Mouse (Mus musculus): ENCODE data around the gene Fancb. TPM values are rescaled to one million over a fixed set of nuclear protein-coding genes. Genes with fewer than 3 reads are reported as not detected.

The Fancb gene
- 0.29 and 0.38 TPM in 2 replicates for polyA plus RNA-seq (2012; rRNA removed)

- Histone ChIP-seq H3K4me1 (ENCODE audit: control insufficient read depth, insufficient read depth, low read length) (peaks cover 5% of the 10 kb centered on the region; the same call in 1 of the 2 replicates), H3K27ac (ENCODE audit: insufficient read depth, low read depth, low read length) (peak within 1 kb of the TSS; percentile 88), H3K4me3 (ENCODE audit: insufficient read depth, low read depth, low read length) (peak within 1 kb of the TSS; percentile 100), H3K36me3 (ENCODE audit: control insufficient read depth, insufficient read depth, low read length) (no peaks in the 10 kb centered on the region), H3K27me3 (replicated peaks; ENCODE audit: control insufficient read depth, insufficient read depth, low read length) (no peaks in the 10 kb centered on the region)
- DNase-seq: peak; percentile 96
- WGBS: 1% methylated on average over 25 of the region's 26 CpGs
- TF ChIP-seq POLR2A (IDR thresholded peaks at IDR 0.05; ENCODE audit: low read depth, low read length) (peak; percentile 50), CTCF (conservative IDR thresholded peaks at IDR 0.05; ENCODE audit: insufficient read depth, insufficient read length, low read depth, low read length) (no peak)
These were observed at the start of gene Fancb, which contains the start of gene Mospd2 for GRCm38 (mm10) chrX:164980193-164980775. TSS of gene Fancb (plus strand) at chrX:164980592. TSS of gene Mospd2 (minus strand) at chrX:164980375.

DNA sequence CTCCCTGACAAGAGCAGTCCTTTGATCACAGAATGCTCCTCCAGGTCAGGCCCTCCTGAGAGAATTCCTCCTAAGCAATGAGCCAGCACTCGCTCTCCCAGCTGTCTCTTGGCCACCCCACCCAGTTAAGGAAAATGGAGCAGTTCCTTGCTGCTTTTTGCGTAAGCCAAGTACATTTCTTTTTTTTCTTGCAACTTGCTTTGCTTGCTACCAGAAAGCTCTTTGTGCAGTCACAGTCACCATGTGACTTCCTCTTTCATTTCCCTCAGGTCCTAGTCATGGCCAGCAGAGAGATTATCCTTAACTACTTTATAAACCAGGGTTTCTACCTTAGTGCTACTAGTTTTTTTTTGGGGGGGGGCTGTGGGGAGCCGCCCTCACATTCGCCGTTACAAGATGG is 38.9 kb upstream of the Fancb start:
- no peaks in the 10 kb centered on the region for H3K36me3 ChIP-seq (ENCODE audit: control insufficient read depth, insufficient read depth, low read length)
- no peak overlapping the region for H3K4me3 ChIP-seq (ENCODE audit: insufficient read depth, low read depth, low read length)
- no peaks in the 10 kb centered on the region for H3K27me3 ChIP-seq (replicated peaks; ENCODE audit: control insufficient read depth, insufficient read depth, low read length)
- no peak for DNase-seq
- TF ChIP-seq CTCF (conservative IDR thresholded peaks at IDR 0.05; ENCODE audit: insufficient read depth, insufficient read length, low read depth, low read length): no peak
- TF ChIP-seq POLR2A (IDR thresholded peaks at IDR 0.05; ENCODE audit: low read depth, low read length): no peak
- WGBS: 83% methylated on average over 5 of the region's 5 CpGs
- H3K4me1 ChIP-seq (ENCODE audit: control insufficient read depth, insufficient read depth, low read length): no peaks in the 10 kb centered on the region
- no peak overlapping the region for H3K27ac ChIP-seq (ENCODE audit: insufficient read depth, low read depth, low read length)

- Histone ChIP-seq H3K4me3 (ENCODE audit: insufficient read depth, low read depth, low read length) (no peak overlapping the region), H3K27me3 (replicated peaks; ENCODE audit: control insufficient read depth, insufficient read depth, low read length) (no peaks in the 10 kb centered on the region), H3K4me1 (ENCODE audit: control insufficient read depth, insufficient read depth, low read length) (no peaks in the 10 kb centered on the region), H3K36me3 (ENCODE audit: control insufficient read depth, insufficient read depth, low read length) (no peaks in the 10 kb centered on the region), H3K27ac (ENCODE audit: insufficient read depth, low read depth, low read length) (0 out of 2 replicates have a peak overlapping the region, but pooled peaks have one; percentile 46)
- DNase-seq: peak; percentile 51
- TF ChIP-seq POLR2A (IDR thresholded peaks at IDR 0.05; ENCODE audit: low read depth, low read length): no peak
- no peak for TF ChIP-seq CTCF (conservative IDR thresholded peaks at IDR 0.05; ENCODE audit: insufficient read depth, insufficient read length, low read depth, low read length)
- 46% methylated on average over 11 of the region's 11 CpGs for WGBS
These were observed 28.4 kb upstream of the Fancb start for GRCm38 (mm10) chrX:164951858-164952576.

DNA sequence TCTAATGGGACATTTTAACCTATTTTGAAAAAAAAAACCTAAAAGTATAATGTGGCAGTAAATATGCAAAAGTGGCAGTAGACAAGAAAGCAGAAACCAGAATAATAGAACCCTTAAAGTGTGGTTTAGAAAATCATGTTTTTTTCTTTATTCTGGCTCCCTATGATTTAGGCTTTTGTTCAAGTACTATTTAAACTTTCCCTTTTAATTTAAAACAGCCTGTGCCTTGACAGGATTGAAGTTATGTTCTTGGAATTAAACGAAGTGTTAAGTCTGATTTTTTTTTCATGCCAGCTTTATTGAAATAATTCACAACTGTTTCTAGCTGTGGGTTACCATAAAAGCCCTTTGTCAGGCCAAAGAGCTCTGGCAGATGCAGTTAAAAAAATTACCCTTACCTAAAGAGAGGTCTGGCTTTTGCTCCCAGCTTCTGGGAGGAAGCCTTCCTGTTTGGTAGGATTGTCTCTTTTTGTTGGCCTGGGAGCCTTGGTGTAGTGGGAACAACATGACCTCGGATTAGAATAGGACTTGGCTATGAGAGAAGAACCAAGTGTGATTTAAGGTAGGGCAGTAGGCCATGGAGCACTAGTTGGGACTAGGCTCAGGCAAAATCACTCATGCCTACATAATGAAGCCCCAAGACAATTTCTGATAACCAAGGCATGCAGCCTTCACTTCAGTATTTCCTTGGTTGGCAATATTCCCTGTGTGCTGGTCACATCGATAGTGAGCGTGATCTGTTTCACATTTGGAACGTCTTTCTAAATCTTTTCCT is 27.6 kb upstream of the Fancb start:
- DNase-seq: peak; percentile 40
- H3K27ac ChIP-seq (ENCODE audit: insufficient read depth, low read depth, low read length): peak overlapping the region; percentile 59
- H3K4me3 ChIP-seq (ENCODE audit: insufficient read depth, low read depth, low read length): no peak overlapping the region
- 38% methylated on average over 5 of the region's 5 CpGs for WGBS
- no peaks in the 10 kb centered on the region for H3K4me1 ChIP-seq (ENCODE audit: control insufficient read depth, insufficient read depth, low read length)
- no peaks in the 10 kb centered on the region for H3K27me3 ChIP-seq (replicated peaks; ENCODE audit: control insufficient read depth, insufficient read depth, low read length)
- TF ChIP-seq POLR2A (IDR thresholded peaks at IDR 0.05; ENCODE audit: low read depth, low read length) (no peak), CTCF (conservative IDR thresholded peaks at IDR 0.05; ENCODE audit: insufficient read depth, insufficient read length, low read depth, low read length) (no peak)
- no peaks in the 10 kb centered on the region for H3K36me3 ChIP-seq (ENCODE audit: control insufficient read depth, insufficient read depth, low read length)

DNA sequence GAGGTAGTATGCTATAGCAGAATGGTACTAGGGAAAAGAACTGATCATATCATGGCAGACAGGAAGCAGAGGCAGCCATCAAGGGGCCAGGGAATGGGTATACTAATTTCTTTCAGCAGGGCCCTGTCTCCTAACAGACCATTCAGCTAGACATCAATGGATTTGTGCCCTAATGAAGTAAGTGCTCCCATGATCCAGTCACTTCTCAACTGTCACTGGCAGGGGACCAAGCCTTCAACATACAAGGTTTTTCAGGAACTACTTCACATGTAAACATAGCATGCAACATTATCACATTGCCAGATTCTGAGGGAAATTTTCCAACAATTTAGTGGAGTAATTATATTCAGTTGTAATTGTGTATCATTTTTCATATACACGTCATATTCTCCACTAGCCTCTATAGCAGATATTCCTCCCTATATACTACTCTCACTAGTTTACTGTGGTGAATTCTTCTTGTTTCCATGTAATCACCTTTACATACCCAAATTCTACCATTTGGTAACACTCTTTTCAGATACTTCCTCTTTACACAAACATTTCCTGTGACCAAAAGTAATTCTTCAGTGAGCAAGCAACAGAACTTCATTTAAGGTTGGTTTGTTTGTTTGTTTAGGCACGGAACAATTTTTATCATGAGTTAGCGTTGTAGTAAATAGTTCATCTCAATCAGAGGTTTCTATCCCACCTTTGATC is 14.5 kb upstream of the Fancb start:
- no peaks in the 10 kb centered on the region; the same call in 1 of the 2 replicates for H3K36me3 ChIP-seq (ENCODE audit: control insufficient read depth, insufficient read depth, low read length)
- no peak for DNase-seq
- H3K4me1 ChIP-seq (ENCODE audit: control insufficient read depth, insufficient read depth, low read length): no peaks in the 10 kb centered on the region
- no peak for TF ChIP-seq CTCF (conservative IDR thresholded peaks at IDR 0.05; ENCODE audit: insufficient read depth, insufficient read length, low read depth, low read length)
- no peak for TF ChIP-seq POLR2A (IDR thresholded peaks at IDR 0.05; ENCODE audit: low read depth, low read length)
- WGBS: 78% methylated on average over 3 of the region's 3 CpGs
- no peaks in the 10 kb centered on the region for H3K27me3 ChIP-seq (replicated peaks; ENCODE audit: control insufficient read depth, insufficient read depth, low read length)
- H3K27ac ChIP-seq (ENCODE audit: insufficient read depth, low read depth, low read length): no peak overlapping the region
- H3K4me3 ChIP-seq (ENCODE audit: insufficient read depth, low read depth, low read length): no peak overlapping the region

DNA sequence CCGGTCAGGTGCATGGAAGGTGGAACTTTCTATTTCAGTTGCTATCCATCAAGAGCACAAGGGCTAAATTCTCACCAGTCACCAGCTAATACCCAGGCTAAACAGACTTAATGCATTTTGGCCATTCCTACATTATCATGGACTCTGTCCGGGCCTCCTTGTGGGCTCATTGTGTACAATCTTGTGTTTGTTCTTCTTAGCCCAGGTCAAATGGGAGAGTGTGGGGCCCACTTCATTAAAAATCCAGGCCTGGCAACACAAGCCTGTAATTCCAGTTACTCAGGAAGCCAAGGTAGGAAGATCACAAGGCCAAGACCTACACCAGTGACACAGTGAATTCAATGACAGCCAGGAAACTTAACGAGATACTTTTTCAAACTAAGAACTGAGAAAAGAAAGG is 9.2 kb upstream of the Fancb start:
- Histone ChIP-seq H3K27ac (ENCODE audit: insufficient read depth, low read depth, low read length) (no peak overlapping the region), H3K27me3 (replicated peaks; ENCODE audit: control insufficient read depth, insufficient read depth, low read length) (no peaks in the 10 kb centered on the region), H3K36me3 (ENCODE audit: control insufficient read depth, insufficient read depth, low read length) (no peaks in the 10 kb centered on the region), H3K4me3 (ENCODE audit: insufficient read depth, low read depth, low read length) (no peak overlapping the region), H3K4me1 (ENCODE audit: control insufficient read depth, insufficient read depth, low read length) (peaks cover 5% of the 10 kb centered on the region; the same call in 1 of the 2 replicates)
- DNase-seq: no peak
- WGBS: 70% methylated on average over 3 of the region's 3 CpGs
- no peak for TF ChIP-seq POLR2A (IDR thresholded peaks at IDR 0.05; ENCODE audit: low read depth, low read length)
- TF ChIP-seq CTCF (conservative IDR thresholded peaks at IDR 0.05; ENCODE audit: insufficient read depth, insufficient read length, low read depth, low read length): no peak

Data from kidney, adult 2 months (tissue).